Mouse (Mus musculus) lung, postnatal 36 days (tissue): ENCODE data around the gene Nr4a1.
A peak's percentile ranks its signal among the peaks of the same experiment; 100 is the strongest.

Experiments
- DNase-seq: peaks from one replicate; pipeline ENCODE4 v3.0.0; 2022; ENCODE audit warnings: mixed read lengths

Gene Nr4a1

DNA sequence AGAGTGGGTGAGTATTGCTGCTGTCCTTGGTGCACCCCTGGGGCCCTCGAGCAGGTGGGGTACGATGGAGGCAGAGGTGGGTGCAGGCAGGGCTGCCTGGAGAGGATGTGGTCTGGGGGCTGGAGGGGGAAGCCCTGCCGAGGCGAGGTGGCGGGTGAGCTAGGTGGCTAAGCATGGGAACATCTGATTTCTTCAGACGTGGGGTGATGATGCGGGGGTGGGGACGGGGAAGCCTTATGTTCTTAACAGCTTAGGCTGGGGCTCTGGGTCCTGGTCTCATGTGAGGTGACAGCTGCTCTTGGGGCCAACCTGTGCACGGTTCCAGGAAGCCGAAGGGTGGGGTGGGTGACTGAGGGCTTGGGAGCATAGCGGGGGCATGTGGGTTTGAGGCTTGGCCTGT is 4.4 kb downstream of the Nr4a1 start:
- DNase-seq: no peak

DNA sequence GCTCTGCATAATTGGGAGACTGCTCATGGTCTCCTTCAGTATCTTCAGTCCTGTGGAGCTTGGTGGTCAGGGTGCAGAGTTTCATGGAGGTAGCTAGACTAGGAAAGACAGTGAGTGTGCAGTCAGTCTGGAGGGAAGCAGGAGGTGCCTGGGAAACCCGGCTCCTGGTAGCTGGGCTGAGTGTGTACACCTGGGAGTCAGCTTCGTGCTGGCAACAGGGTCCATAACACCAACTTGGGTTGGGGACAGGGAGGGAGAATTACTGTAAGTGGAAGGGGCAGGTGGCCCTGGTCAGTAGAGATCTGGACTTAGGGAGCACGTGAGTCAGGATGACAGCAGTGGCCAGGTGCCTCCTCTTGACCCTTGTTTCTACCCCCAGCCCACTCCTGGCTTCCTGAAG is 5.9 kb downstream of the Nr4a1 start:
- no peak for DNase-seq

DNA sequence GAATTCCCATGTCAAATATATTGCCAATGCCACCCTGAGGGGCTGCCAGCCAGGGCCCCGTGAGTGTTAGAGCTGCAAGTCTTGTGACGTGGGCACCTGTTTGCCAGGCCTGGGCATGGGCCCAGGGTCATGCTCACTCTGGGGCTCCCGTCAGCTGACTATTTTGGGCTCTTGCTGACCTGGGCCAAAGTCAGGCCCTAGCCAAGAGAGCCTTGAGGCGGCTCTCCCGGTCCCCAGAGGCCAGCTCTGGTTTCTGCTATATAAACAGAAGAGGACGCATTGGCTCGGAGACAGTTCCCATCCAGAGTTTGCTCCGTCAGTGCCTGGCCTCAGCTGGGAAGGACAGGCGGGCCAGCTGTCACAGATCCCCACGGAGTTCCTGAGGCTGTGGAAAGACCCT is 6.3 kb downstream of the Nr4a1 start:
- DNase-seq: peak; percentile 80

DNA sequence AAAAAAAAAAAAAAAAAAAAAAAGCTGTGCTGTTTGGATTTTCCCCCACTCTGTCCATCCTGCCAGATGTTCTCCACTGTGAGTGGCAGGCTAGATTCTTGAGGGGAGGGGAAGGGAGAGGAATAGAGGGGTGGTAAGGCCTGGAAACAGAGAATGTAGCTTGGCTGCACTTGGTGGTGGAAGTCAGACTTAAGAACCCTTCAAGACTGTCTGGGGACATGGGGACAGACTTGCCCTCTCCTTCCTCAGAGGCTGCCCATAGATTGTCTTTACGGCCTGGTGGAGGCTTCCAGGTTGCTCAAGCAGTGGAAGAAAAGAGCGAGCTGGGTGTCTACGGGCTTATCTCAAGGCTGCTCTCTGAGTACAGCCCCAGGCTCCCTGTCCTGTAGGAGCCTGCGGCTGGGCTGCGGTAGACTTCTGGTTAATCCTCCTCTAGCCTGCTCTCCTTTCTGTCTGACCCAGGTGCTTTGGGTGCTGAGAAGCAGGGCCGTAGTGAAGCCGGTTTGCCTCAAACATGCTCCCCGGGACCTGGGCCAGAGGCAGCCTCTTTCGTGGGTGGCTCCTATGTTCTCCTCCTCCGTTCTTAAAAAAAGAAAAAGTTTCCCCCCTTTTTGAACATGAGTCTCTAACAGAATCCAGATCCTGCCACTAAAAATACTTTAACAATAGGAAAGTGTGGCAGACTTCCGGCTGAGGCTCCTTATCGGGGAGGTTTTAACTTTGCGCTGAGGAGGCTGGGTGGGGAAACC is 7.0 kb downstream of the Nr4a1 start:
- DNase-seq: no peak

DNA sequence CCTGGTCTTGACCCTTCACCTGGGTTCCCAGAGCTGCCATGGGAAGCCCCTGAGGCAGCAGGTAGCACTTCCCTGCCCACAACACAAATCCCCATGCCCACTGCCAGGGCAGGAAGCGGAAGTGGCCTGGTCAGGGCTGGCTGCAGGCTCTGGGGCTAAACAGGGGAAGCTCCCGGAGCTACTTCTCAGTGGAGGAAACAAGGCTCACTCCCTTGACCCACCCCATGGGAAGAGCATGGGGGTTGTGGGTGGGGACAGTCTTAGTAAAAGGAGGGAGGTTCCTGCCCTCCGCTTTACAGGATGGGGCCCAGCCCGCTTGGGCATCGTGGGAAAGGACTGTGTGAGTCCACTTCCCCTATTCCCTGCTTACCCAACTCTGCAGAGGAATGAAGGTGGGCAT is 8.4 kb downstream of the Nr4a1 start:
- peak; percentile 72 for DNase-seq

DNA sequence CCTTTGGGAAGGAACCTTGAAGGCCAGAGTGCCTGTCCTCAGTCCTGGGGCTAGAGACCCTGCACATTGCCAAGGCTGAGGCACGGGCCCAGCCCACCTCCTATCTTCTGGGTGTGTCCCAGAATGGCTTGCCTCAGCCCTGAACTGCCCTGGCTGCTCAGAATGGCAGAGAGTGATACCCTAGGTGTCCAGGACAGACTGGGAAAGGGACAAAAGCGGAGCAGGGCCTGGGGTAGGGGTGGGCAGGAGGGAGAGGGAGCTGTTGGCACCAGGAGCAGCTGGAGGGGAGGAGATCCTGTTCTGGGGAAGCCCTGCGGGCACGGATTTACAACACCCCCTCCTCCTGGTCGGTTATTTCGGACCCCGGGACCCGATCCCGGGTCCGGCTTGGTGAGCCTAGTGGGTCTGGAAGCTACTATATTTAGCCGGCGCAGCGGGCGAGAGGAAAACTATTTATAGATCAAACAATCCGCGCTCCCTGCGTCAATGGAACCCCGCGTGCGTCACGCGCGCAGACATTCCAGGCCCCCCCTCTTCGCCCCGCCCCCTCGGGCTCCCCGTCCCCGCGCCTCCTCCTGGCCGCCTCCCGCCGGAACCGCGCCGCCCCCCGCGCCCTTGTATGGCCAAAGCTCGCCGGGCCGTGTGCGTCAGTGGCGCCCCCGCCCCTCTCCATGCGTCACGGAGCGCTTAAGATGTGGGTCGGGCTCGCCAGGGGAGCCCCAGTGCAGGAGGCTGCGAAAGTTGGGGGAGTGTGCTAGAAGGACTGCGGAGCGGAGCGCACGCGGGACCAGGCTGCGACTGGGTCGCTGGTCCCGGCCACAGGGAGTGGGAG is 12.3 kb downstream of the Nr4a1 start:
- DNase-seq: peak; percentile 98

DNA sequence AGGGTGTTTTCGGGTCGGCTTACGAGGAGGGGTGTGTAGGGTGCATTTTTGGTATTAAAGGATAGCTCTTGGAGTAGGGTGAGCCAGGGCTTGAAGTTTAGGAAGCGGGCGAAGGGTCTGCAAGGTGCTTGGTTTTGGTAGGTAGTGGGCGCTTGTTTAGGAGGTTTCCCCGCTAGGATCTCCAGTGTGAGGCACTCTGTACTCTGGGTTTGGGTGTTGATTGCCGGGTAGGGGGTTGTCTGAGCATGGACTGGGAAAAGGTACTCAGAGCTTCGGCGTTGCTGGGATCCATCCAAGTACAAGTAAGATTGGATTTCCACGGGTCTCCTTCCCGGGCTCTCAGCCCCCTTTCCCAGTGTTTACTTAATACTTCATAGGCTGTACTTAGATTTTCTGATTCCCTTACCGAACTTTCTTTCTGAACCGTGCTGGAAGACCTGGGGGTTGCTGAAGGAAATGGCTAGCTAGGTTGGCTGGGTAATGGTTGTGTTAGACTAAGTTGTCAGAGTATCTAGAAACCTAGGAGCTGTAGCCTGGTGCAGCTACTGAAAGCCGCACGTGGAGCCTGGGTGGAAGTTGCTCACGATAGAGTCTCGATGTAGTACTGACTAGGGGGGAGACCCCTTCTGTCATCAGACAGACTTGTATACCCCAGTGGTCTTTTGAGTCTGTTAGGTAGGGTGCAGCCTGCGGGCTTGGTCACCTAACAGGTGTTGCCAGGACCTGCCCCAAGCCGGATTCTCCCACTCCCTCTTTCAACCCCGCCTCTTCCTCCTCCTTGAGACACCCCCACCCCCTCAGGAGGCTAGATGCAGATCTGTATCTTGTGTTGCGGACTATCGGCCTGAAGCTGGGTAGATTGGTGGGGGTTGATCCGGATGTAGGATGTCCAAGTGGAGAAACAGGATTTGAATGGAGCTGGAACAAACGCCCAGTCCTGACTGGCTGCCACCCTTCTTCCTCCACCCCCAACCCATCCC is 13.3 kb downstream of the Nr4a1 start:
- peak; percentile 73 for DNase-seq

DNA sequence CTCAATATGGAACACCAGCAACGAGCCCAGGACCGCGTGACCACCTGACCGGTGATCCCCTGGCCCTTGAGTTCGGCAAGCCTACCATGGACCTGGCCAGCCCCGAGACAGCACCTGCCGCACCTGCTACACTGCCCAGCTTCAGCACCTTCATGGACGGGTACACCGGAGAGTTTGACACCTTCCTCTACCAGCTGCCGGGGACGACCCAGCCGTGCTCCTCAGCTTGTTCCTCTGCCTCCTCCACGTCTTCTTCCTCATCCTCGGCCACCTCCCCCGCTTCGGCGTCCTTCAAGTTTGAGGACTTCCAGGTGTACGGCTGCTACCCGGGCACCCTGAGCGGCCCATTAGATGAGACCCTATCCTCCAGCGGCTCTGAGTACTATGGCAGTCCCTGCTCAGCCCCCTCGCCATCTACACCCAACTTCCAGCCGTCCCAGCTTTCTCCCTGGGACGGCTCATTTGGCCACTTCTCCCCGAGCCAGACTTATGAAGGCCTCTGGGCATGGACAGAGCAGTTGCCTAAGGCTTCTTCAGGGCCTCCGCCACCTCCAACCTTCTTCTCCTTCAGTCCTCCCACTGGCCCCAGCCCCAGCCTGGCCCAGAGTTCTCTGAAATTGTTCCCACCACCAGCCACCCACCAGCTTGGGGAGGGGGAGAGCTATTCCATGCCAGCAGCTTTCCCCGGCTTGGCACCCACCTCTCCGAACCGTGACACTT is 16.2 kb downstream of the Nr4a1 start:
- no peak for DNase-seq

DNA sequence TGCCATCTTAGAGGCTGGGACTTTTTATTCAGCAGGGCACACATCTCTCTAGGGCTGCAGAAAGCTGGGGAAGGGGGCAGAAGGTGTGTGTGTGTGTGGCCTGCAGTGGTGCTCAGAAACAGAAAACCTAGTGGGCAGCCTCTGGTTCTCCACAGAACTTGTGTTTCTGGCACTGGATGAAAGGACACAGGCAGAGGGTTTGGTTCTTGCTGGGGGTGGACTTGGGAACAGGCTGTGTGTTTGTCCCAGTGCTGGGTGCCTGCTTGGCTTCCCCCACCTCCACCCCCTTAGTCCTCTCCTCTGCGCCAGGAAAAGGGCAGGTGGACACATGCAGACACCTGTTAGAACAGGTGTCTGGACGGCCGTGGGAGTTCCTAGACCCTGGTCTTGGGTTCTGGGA is 17.0 kb downstream of the Nr4a1 start:
- DNase-seq: no peak

DNA sequence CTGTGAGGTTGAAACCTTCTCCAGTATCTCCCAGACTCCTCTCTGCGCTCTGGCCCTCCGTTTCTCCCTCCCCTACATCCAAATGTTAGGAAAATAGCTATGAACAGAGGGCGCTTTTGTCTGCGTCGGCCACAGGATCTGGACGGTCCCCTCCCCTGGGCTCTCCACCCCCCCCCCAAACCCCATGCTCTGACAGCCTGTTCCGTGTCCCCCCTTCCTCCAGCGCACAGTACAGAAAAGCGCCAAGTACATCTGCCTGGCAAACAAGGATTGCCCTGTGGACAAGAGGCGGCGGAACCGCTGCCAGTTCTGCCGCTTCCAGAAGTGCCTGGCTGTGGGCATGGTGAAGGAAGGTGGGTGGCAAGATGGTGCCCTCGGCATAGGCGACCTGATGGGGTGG is 17.4 kb downstream of the Nr4a1 start:
- no peak for DNase-seq

DNA sequence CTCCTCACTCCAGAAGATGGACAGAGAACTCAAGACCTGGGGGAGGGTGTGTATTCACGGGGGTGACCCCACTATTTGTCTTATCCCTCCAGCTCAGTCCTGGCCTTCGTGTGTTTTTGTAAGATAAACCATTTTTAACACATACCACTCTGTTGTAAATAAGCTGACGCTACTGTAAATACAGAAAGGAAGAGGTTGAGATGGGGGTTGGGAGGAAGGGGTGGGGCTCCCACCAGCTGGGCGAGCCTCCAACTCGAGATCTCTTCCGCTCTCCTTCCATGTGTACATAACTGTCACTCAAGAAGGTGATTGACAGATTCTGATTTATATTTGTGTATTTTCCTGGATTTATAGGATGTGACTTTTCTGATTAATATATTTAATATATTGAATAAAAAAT is 20.3 kb downstream of the Nr4a1 start:
- DNase-seq: no peak

DNA sequence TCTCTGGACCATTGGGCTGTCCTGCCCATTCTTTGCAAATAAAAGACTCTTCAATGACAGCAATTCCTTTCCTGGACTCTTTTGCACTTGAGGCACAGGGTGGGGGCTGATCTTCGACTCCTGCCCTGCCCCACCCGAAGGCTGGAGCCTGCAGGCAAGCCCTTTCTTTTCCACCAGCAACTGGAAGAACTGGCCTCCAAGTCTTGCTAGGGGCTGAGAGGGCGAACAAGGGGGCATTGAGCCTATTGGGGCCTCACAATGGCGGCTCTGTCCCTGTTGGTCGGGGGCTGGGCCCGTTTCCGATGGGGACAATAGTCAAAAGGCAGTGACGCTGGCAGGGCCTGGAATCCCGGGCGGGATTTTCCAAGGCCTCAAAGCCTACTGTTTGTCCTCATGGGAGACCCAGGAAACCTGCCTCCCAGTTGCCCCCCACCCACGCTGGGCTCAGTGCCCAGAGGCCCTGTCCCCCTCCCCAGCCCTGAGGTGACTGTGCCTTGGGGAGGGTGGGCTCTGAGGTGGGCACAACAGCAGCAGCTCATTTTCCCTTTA is 23.4 kb downstream of the Nr4a1 start:
- DNase-seq: no peak

DNA sequence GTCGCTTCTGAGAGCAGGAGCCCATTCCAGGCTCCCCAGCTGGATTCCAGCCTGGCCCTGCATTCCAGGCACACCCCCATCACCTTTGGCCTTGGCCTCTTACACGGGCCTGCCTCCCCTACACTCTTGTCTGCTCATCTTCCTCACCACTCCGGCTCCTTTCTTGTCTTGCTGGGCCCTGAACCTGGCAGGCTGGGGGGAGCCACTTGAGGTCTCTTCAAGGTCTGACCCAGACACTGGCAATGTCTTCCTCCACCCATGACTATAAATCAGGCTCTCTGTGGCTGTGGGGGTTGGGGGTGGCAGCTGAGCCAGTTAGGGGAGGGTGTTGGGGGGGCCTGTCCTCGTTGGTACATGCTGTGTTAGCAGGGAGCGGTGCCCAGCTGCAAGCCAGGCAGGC is 24.5 kb downstream of the Nr4a1 start:
- no peak for DNase-seq

DNA sequence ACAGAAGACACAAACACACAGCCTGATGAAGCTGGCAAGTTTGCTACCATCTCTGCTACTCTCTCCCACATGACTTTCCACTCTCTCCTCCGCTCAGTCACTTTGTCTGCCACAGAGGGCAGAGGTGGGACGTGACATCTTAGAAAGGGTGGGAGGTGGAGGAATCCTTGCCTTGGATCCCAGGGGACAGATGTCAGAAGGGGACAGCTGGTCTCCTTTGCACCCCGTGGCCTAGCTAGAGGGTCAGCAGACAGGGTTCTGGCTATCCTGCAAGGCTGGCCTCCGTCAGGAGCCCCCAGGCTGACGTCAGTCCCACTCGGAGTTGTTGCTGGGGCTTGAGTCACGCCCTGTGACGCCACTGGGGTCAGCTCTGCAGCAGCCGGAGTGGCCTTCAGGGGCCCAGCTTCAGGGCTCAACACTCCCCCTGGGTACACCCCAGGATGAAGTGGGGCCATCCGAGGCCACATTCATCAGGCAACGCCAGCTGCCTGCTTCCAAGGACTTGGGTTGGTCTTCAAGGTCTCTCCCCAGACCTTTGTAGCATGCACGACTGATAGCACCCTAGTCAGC is 25.4 kb downstream of the Nr4a1 start:
- no peak for DNase-seq

DNA sequence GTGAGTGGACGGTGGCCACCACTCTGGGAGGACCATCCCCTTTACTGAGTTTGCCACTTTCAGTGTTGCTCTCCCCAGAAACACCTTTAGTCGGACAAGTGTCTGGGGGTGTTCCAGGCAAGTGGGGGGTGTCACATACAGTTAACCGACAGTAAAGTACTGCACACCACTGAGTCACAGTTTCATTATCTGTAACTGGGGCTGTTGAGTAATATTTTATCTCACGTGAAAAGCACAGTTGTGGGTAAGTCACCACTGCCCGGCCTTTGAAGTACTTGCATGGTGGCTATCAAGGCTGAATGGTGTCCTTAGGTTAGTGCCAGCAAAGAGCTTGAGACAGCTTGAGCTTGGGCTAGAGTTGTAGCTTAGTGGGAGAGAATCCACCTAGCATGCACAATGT is 28.4 kb downstream of the Nr4a1 start:
- DNase-seq: no peak

DNA sequence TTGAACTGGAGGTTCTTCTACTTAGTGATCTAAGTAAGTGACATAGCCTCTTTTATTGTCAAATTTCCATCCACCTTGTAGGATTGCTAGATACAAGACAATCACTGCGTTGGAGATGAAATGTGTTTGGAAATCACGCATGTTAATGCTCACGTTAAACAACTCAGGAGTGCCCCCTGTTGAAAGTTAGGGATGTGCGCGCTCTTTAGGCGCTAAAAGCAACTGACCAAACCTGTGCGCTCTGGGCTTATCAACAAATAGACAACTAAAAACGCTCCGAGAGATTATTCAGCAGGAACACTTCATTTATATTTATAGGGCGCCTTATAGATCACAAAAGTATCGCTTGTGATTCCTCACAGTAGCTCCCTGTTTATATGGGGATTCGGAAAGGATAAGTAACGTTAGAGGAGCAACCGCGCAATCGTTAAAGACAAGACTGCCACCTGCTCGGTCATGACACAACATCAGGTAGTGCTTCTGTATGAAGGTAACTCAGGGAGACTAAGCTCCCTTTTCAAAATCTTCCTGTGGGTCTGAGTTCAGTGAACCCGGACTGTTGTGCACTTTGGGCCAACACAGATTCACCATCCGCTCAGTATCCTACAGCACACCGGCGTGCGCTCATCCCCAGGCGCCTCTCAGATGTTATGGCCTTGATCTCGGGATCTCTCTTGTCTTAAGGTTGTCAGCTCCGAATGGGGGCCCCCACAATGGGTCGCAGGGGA is 29.3 kb downstream of the Nr4a1 start:
- DNase-seq: peak; percentile 88

DNA sequence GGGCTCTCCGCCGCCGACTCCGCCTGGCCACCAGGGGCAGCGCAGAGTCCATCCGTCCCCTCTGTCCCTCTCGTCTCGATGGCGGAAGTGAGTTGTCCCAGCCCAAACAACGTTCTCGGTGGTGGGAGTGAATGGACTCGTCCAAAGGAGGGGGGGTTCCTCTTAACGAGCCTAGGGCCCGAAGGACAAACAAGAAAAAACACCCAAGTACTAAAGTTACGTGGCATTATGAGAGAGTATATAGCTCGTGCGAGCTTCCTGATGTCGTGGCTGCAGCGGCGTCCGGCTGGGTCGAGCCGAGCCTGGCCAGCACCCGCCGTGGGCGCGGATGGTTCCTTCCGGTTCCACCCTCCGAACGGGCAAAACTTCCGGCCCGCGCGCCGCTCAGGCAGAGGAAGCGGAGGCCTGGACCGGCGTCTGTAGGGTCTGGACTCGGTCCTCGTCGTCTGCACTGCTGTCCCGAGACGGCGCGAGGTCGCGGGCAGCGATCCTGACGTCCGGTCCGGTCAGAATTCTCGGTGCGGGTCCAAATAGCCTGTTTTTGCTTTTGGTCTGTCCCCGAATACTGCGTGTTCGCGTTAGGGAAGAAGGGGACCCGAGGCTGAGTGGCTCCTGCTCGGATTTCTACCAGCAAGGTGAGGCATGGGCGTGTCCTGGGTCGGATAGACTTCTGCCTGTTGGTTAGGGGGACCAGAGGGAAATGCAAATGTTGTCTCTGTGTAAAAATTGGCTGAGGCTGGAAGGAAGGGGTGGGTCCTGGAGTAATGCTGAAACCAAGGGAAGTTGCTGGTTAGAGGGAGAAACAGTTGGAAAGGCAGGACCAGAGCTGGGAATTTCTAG is 30.1 kb downstream of the Nr4a1 start, which contains the start of gene Atg101:
Gene Atg101, plus strand, starts transcription at position 362 of the 840 bp plus-strand sequence.
- peak; percentile 93 for DNase-seq

DNA sequence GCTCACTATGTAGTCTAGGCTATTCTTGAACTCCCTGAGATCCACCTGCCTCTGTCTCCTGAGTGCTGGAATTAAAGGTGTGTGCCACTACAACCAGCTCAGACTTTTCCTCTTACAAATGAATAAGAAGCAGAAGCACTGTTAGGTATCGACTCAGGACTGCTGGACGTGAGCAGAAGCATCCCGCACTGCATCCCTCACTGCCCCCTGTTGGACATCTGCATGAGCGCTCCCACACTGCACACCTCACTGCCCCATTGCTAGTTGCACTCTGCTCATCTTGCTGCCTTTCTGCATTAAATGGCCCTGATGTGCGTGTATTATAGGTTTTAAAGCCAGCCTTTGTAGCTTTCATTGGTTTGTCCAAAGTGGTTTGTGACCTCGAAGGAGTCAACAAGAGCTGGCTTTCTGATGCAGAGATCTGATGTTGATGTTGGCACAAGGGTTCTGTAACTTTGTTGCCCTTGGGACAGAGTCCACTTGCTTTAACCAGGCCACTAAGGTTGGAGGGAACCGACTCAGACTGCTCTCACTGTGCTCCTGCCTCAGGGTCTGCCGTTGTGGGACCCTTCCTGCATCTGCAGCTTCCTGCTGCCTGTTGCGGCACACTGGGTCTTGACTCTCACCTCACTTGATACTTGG is 32.2 kb downstream of the Nr4a1 start:
- no peak for DNase-seq

DNA sequence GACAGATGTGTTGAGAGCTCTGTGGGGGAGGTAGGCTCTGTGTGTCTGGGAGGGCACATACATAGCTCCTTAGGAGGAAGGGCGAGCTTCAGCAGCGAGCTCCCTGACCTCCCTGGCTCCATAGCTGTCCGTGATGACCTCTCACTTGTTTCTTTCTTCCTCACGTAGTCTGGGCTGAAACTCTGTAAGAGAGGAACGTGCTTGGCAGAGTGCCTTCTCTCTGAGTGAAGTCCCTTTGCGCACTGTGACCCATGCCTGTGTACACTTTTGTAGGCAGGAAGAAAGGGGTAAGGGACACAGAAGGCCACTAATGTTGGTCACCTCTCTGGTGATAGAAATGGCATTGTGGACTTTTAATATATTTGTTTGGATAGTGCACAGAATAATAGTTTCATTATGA is 33.3 kb downstream of the Nr4a1 start:
- no peak for DNase-seq

DNA sequence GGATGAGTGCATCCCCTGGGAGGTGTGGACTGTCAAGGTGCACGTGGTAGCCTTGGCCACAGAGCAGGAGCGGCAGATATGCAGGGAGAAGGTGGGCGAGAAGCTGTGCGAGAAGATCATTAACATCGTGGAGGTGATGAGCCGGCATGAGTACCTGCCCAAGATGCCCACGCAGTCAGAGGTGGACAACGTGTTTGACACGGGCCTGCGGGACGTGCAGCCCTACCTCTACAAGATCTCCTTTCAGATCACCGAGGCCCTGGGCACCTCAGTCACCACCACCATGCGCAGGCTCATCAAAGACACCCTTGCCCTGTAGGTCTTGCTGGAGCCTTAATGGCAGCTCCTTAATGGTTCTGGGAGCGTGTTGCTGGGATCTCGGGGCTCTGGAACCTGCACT is 36.3 kb downstream of the Nr4a1 start:
- DNase-seq: no peak
